Mouse (Mus musculus): ENCODE data around the gene Scgn.

GRCm38 (mm10) chr13:23913791-23914306, 77.2 kb downstream of the Scgn start:
- no peak for TF ChIP-seq CTCF (conservative IDR thresholded peaks at IDR 0.05; ENCODE audit: low read length)
- no peak for TF ChIP-seq NANOG (IDR thresholded peaks at IDR 0.05; ENCODE audit: borderline replicate concordance, low read length)
- TF ChIP-seq POU5F1 (IDR thresholded peaks at IDR 0.05; ENCODE audit: borderline replicate concordance, low read length): no peak
